Mouse (Mus musculus): ENCODE results near the gene Atl1.

GRCm38 (mm10) chr12:69976688-69977087, 84.3 kb downstream of the Atl1 start:
- no peak for TF ChIP-seq CTCF (IDR thresholded peaks at IDR 0.05; ENCODE audit: low read depth)
- no peak for TF ChIP-seq EP300 (IDR thresholded peaks at IDR 0.05; ENCODE audit: low read depth)

Data from liver, embryonic 14.5 days (tissue).